Mouse (Mus musculus): ENCODE measurements around the gene Tmco4.

GRCm38 (mm10) chr4:139105453-139105852, 132.8 kb downstream of the Tmco4 start:
- TF ChIP-seq CTCF (IDR thresholded peaks at IDR 0.05): no peak
- TF ChIP-seq POLR2A (IDR thresholded peaks at IDR 0.05; ENCODE audit: insufficient read depth, low read depth, low read length): no peak
